Mouse (Mus musculus): ENCODE measurements around the gene Tgif1.

- TF ChIP-seq CTCF (IDR thresholded peaks at IDR 0.05; ENCODE audit: low read depth, low read length) (no peak), POLR2A (IDR thresholded peaks at IDR 0.05; ENCODE audit: extremely low read depth, insufficient read depth, low read length) (no peak)
These were observed 58.1 kb downstream of the Tgif1 start for GRCm38 (mm10) chr17:70795196-70795595.

All from liver, adult 2 months (tissue).